Mouse (Mus musculus): Measurements from ENCODE around the gene Sdk1. TPM values are rescaled to one million over a fixed set of nuclear protein-coding genes. Genes with fewer than 3 reads are reported as not detected.

The Sdk1 gene
- total RNA-seq, 1 experiment from 2014 or later: not detected

DNA sequence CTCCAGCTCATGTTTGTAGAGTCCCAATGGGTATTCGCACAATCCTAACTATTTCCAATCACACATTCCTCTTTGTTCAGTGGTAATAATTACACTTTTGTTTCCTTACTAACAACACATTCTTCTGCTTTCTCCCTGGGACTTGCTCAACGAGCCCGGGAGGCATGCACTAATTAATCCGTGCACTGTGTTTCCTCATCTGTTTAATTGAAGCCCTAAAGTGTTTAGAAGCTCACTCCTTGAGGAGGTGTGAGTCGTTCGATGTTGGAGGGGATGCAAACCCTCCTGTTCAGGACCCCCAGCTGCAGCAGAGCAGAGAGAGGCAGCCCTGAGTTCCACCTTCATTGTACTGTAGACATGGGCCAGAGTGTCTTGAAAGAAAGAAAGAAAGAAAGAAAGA lies 452.4 kb downstream of the Sdk1 start:
- ATAC-seq (ENCODE audit: extremely low read depth, insufficient number of reproducible peaks, low FRiP score, poor library complexity, severe bottlenecking): no peak

GRCm38 (mm10) chr5:141694901-141695300 lies 453.6 kb downstream of the Sdk1 start:
- no peak for ATAC-seq (ENCODE audit: extremely low read depth, insufficient number of reproducible peaks, low FRiP score, poor library complexity, severe bottlenecking)

DNA sequence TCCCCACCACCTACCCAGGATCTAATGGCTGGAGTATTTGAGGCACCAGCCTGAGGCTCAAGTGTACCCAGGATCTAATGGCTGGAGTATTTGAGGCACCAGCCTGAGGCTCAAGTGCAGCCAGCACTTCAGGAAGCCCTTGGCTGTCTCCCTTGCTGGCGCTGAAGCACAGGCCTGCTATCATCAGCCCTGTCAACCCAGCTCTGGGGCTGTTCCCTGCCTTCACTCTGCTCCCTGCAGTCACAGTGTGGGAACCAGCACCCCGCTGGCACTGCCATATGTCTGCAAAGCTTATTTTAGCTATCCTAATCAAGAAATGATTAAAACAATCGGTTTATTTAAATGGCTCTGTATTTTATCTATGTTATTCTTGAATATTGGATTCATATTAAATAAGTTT lies 457.1 kb downstream of the Sdk1 start:
- ATAC-seq (ENCODE audit: extremely low read depth, insufficient number of reproducible peaks, low FRiP score, poor library complexity, severe bottlenecking): no peak

- ATAC-seq (ENCODE audit: extremely low read depth, insufficient number of reproducible peaks, low FRiP score, poor library complexity, severe bottlenecking): no peak
These were observed 479.5 kb downstream of the Sdk1 start for GRCm38 (mm10) chr5:141720751-141721150.

DNA sequence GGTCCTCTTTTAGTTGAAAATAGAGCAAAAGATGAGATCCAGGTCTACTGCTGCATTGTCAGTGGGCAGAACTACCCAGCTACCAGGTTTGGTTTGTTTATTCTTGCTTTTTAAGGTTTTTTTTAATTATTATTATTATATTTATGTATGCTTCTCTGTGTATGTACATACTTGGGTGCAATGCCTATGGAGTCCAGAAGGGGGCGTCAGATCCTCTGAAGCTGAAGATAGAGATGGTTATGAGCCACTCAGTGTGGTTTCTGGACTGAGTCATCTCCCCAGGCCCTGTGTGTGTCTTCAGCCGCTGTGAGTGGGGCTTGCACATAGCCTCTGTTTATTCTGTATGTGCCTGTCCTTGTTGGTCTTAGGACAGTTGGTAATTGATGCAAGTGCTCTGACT lies 486.7 kb downstream of the Sdk1 start:
- ATAC-seq (ENCODE audit: extremely low read depth, insufficient number of reproducible peaks, low FRiP score, poor library complexity, severe bottlenecking): no peak

- no peak for ATAC-seq (ENCODE audit: extremely low read depth, insufficient number of reproducible peaks, low FRiP score, poor library complexity, severe bottlenecking)
These were observed 488.7 kb downstream of the Sdk1 start for GRCm38 (mm10) chr5:141730006-141730405.

DNA sequence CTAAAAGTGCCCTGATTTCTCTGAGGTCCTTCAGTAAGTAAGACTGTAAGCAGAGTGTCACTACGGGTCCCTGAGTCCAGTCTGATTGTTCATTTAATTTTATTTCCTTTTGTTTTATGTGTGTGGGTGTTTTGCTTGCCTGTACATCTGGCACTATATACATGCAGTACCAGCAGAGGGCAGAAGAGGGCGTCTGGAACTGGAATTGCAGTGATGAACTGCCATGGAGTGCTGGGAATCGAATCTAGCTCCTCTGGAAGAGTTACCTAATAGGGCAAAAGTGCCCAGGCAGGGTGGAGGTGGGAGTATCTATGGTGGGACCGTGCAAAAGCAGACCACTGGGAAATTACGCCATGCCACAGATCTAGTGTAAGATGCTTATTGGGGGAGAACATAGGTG lies 497.4 kb downstream of the Sdk1 start:
- ATAC-seq (ENCODE audit: extremely low read depth, insufficient number of reproducible peaks, low FRiP score, poor library complexity, severe bottlenecking): no peak

- ATAC-seq (ENCODE audit: extremely low read depth, insufficient number of reproducible peaks, low FRiP score, poor library complexity, severe bottlenecking): no peak
These were observed 507.5 kb downstream of the Sdk1 start for GRCm38 (mm10) chr5:141748793-141749192.

- ATAC-seq (ENCODE audit: extremely low read depth, insufficient number of reproducible peaks, low FRiP score, poor library complexity, severe bottlenecking): no peak
These were observed 513.0 kb downstream of the Sdk1 start for GRCm38 (mm10) chr5:141754278-141754677.

GRCm38 (mm10) chr5:141758885-141759284 lies 517.6 kb downstream of the Sdk1 start:
- no peak for ATAC-seq (ENCODE audit: extremely low read depth, insufficient number of reproducible peaks, low FRiP score, poor library complexity, severe bottlenecking)

DNA sequence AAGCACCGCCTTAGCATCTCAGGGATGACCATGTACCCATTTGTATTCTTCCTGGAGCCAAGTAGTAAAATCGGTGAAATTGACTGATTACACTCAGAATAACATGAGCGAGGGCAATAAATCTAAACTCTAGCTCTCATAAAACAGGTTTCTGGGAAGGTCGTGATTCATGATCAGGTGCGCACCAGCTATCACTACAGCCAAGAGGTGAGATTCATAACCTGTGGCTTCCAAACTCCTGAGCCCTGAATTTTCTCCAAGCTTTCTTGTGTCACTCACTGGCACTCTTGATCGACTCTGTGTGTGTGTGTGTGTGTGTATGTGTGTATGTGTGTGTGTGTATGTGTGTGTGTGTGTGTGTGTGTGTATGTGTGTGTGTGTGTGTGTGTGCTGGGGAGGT lies 522.8 kb downstream of the Sdk1 start:
- ATAC-seq (ENCODE audit: extremely low read depth, insufficient number of reproducible peaks, low FRiP score, poor library complexity, severe bottlenecking): no peak

DNA sequence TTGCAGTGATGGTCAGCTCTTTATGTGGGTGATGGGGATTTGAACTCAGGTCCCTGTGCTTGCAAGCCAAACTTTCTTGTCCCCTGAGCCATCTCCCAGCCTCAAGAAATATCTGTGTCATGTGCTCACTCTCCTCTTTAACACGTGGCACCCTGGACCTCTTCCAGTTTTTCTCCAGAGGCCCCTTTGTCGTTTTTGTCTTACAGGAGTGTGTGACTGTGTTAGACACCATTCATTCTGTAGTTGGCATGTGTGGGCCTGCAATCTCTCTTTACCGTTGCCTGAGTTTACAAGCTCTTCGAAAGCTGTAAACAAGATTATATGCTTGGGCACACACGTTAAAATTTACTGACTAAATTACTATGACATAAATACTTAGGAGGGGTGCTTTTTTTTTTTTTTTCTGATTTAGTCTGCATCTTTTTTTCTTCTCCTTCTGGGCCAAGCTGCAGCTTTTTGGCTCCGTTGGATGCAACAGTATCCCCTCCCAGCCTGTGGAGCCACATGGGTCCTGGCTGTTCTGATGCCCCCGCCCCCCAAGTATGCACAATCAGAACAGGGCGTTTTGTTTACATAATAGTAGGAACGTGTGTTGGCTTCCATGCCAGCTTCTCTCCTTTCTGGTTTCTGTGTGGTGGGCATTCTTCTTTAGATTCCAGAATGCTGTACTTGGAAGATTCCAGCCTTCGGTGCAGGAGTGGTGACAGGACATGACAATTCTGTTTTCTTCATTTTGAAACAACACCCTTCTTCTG lies 527.6 kb downstream of the Sdk1 start:
- no peak for ATAC-seq (ENCODE audit: extremely low read depth, insufficient number of reproducible peaks, low FRiP score, poor library complexity, severe bottlenecking)

DNA sequence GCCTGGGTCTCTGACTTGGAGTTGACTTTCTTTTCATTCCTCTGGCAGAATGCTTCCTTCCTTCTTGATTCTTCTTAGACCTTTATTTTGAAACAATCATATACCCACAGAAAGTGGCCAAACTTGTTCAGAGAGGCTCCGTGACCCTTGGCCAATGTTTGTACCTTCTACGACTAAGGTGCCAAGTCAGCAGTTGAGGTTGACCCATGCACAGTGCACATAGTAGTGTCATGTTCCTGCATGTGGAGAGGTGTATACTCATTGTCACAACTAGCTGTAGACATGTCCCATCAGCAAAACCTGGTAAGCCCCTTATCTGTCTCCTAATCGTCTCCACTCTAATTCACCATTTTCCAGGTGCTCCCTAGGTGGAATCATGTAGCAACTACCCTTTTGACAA lies 530.2 kb downstream of the Sdk1 start:
- ATAC-seq (ENCODE audit: extremely low read depth, insufficient number of reproducible peaks, low FRiP score, poor library complexity, severe bottlenecking): no peak

- no peak for ATAC-seq (ENCODE audit: extremely low read depth, insufficient number of reproducible peaks, low FRiP score, poor library complexity, severe bottlenecking)
These were observed 536.9 kb downstream of the Sdk1 start for GRCm38 (mm10) chr5:141778231-141778630.

- ATAC-seq (ENCODE audit: extremely low read depth, insufficient number of reproducible peaks, low FRiP score, poor library complexity, severe bottlenecking): no peak
These were observed 539.9 kb downstream of the Sdk1 start for GRCm38 (mm10) chr5:141781142-141781541.

- no peak for ATAC-seq (ENCODE audit: extremely low read depth, insufficient number of reproducible peaks, low FRiP score, poor library complexity, severe bottlenecking)
These were observed 541.0 kb downstream of the Sdk1 start for GRCm38 (mm10) chr5:141782330-141782729.

DNA sequence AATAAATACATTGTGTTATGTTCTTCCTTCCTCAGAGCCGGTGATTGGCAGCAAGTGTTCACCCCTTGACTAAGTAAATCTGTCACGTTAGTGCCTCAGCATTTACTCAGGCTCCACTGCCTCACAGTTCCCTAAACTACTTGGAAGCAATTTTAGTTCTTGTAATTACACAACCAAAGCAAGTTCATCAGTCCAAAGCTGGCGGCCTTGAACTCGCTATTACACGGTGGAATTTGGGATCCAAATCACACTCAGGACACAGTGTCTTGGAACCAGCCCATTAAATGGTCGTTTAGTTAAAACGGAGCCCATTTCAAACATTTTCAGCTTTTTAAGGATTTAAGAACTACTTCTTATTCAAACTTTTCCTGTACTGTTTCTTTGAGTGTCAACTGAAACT lies 542.2 kb downstream of the Sdk1 start:
- no peak for ATAC-seq (ENCODE audit: extremely low read depth, insufficient number of reproducible peaks, low FRiP score, poor library complexity, severe bottlenecking)

DNA sequence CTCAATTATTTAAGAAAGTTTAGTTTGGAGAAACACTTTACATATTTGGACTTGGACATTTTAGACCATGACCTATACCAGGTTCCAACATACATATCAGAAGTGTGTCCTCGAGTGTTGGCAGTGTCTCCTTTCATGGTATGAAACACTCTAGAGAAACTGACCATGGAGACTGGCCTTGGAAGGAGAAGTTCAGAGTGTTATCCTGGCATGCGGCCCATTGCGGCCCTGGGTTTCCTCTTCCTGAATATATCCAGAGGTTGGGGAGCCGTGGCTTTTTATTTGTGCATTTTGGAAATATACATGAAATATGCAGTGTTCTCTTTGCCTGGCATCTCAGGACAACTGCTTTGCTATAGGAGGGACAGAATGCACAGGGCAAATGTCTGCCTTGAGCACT lies 552.6 kb downstream of the Sdk1 start:
- no peak for ATAC-seq (ENCODE audit: extremely low read depth, insufficient number of reproducible peaks, low FRiP score, poor library complexity, severe bottlenecking)

DNA sequence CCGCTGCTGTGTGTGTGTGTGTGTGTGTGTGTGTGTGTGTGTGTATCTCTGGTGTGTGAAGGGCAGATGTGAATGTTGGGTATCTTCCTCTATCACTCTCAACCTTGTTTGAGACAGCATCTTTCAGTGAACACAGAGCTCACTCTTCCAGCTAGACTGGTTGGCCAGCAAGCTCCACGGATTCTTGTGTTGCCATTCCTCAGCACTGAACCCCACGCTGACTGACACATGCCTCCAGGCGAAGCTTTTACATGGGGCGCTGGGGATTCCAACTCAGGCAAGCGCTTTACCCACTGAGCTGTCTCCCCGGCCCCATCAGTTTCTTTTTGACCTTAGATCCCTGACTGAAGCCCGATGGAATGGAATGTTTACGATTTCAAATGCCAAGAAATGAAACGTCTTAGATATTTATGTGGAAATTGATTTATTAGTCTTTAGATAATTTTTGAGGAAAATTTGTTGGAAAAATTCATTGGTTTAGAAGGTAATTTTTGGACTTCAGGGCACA lies 582.6 kb downstream of the Sdk1 start:
- no peak for ATAC-seq (ENCODE audit: extremely low read depth, insufficient number of reproducible peaks, low FRiP score, poor library complexity, severe bottlenecking)

DNA sequence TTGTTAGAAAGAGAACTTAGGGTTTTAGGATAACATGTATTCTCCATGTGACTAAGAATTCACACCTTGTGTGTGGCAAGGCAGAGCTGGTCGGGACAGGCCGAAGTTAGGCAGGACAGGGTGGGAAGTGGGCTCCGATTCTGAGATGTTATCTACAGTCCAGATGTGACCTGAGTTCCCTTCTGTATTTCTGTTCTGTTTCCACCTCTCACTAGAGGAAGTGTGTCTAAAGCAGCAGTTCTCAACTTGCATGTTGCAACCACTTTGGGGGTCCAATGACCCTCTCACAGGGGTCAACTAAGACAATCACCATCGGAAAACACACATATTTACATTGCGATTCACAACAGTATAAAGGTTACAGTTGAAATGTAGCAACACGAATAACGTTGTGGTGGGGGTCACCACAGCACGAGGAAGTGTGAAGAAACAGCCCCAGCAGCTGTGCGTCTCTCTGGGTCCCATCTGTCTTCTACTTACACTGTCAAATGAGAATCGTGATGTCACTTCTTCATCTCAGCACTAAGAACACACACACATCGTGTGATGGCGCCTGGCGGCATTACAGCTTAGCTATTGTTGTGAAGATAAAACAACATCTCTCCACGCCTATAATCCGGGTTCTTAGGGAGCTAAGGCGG lies 583.6 kb downstream of the Sdk1 start:
- no peak for ATAC-seq (ENCODE audit: extremely low read depth, insufficient number of reproducible peaks, low FRiP score, poor library complexity, severe bottlenecking)

DNA sequence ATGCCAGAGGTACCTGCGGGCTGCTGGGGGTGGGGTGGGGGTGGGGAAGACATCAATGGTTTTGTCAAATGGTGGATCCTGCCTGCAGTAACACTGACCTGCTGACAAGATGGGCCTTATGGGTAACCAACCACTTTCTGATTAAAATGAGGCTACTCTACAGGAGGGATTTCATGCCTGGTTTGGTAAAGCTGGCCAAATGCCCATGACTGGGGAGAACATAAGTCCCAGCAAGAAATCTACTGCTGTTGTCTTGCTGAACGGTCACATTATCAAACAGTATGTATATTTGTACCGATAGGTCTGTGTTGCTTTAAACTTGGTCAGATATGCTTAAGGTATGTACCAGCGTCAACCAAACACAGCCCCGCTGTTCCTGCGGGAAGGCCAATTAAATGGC lies 594.3 kb downstream of the Sdk1 start:
- no peak for ATAC-seq (ENCODE audit: extremely low read depth, insufficient number of reproducible peaks, low FRiP score, poor library complexity, severe bottlenecking)

Data from neutrophil, adult 5-6 weeks (primary cell).